Comparison of ENCODE assay signal across 19 mouse cellular contexts in the genomic region with DNA sequence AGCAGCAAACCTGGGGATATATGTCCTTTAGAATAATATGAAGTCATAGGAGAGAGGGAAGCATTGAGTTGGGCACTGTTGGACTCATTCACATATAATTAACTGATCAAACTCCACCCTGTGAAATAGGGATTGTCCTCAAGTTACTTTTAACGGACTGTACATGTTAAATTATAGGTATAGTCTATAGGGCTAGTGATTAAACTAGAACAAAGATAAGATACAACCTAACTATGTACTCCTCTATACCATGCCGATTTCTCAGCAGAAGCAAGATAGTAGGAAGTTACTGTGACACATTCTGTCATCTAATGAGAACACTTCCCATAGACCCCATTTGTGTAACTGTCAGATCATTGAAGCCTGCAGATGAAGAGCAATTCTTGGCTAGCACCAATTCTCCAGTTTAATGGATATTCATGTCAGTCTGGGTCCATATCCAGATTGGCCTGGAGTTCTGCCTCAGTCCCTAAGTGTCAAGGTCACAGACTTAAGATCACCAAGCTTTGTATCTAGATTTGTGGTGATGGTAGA. TPM values are rescaled to one million over a fixed set of nuclear protein-coding genes. Genes with fewer than 3 reads are reported as not detected.
DNase-seq lines count a peak whose midpoint lies in the region; ATAC-seq and TF ChIP-seq lines count a peak whose summit lies in the region.
"Had no signal": no experiment of that assay in that cellular context is flagged by ENCODE, and none has a peak within 500 bp of the region (broad histone marks: within the 10 kb centered on the region; RNA-seq: fewer than 3 reads in every experiment).

No protein-coding gene starts in this region.

- H3ac ChIP-seq in C2C12 (ENCODE audit: control insufficient read depth, insufficient read length, low read depth), result no peak overlapping the region

- TF ChIP-seq RAD21 in MEL (IDR thresholded peaks at IDR 0.05; ENCODE audit: low read depth, low read length), result no peak

- WGBS in liver, postnatal 0 days (ENCODE audit: insufficient replicate concordance), result 58% methylated on average over 2 of the region's 2 CpGs
- 21% methylated on average over 2 of the region's 2 CpGs for WGBS in small intestine, adult 2 months
- 88% methylated on average over 2 of the region's 2 CpGs for WGBS in embryonic facial prominence, embryonic 10.5 days

- H3K27ac ChIP-seq in liver, postnatal 0 days (ENCODE audit: low read depth), result no peak overlapping the region
- H3K27ac ChIP-seq in MEL (ENCODE audit: control insufficient read depth, low read depth, low read length), result peak overlapping the region; percentile 41
- peak overlapping the region; percentile 89 for H3K27ac ChIP-seq in small intestine, adult 2 months (ENCODE audit: insufficient read depth, low read depth, low read length)
- H3K27ac ChIP-seq in embryonic facial prominence, embryonic 10.5 days (replicated peaks), result no peak overlapping the region
- H3K27ac ChIP-seq: forebrain, embryonic 13.5 days; heart, embryonic 13.5 days; hindbrain, embryonic 15.5 days had no signal

- H3K27me3 ChIP-seq in liver, postnatal 0 days (ENCODE audit: insufficient read depth, low read length), result peaks cover 65% of the 10 kb centered on the region
- H3K27me3 ChIP-seq in C2C12 (ENCODE audit: control insufficient read depth, insufficient read depth, insufficient read length) (no peaks in the 10 kb centered on the region), MEL (ENCODE audit: control insufficient read depth in 1 of 2, insufficient read depth in 2 of 2, low read length in 2 of 2) (no peaks in the 10 kb centered on the region)
- no peaks in the 10 kb centered on the region for H3K27me3 ChIP-seq in small intestine, adult 2 months (ENCODE audit: control insufficient read depth, insufficient read depth, low read length)
- H3K27me3 ChIP-seq in embryonic facial prominence, embryonic 10.5 days (replicated peaks; ENCODE audit: low read depth, poor library complexity, severe bottlenecking), result no peaks in the 10 kb centered on the region
- H3K27me3 ChIP-seq: forebrain, embryonic 13.5 days; heart, embryonic 13.5 days; hindbrain, embryonic 15.5 days; Patski had no signal

- no peak overlapping the region for H3K9ac ChIP-seq in liver, postnatal 0 days (replicated peaks)
- H3K9ac ChIP-seq in MEL (ENCODE audit: control insufficient read depth, low read depth, low read length, poor library complexity, severe bottlenecking), result no peak overlapping the region
- H3K9ac ChIP-seq: forebrain, embryonic 13.5 days; forebrain, postnatal 0 days; hindbrain, embryonic 15.5 days had no signal

- TF ChIP-seq CTCF in liver, postnatal 0 days (IDR thresholded peaks at IDR 0.05; ENCODE audit: low read depth), result no peak
- no peak for TF ChIP-seq CTCF in C2C12 (IDR thresholded peaks at IDR 0.05; ENCODE audit: control insufficient read depth, insufficient read depth, insufficient read length)
- no peak for TF ChIP-seq CTCF in MEL (IDR thresholded peaks at IDR 0.05 in 2 of 3, conservative IDR thresholded peaks at IDR 0.05 in 1 of 3; ENCODE audit: control insufficient read depth in 1 of 3, insufficient read depth in 1 of 3, low read depth in 2 of 3, low read length in 3 of 3, poor library complexity in 1 of 3, severe bottlenecking in 1 of 3)
- no peak for TF ChIP-seq CTCF in small intestine, adult 2 months (IDR thresholded peaks at IDR 0.05; ENCODE audit: extremely low read depth, insufficient read length, insufficient replicate concordance, low read depth, low read length)

- H3K36me3 ChIP-seq in liver, postnatal 0 days (replicated peaks; ENCODE audit: insufficient read depth, low read length), result peaks cover 3% of the 10 kb centered on the region; the same call in 1 of the 2 replicates
- H3K36me3 ChIP-seq in C2C12 (ENCODE audit: control insufficient read depth, insufficient read depth) (peaks cover 37% of the 10 kb centered on the region), MEL (ENCODE audit: control insufficient read depth in 1 of 2, insufficient read depth in 2 of 2, low read length in 2 of 2) (peaks cover 0 to 43% of the 10 kb centered on the region in 2 experiments; a peak in 3 of 4 replicates)
- H3K36me3 ChIP-seq in small intestine, adult 2 months (ENCODE audit: control insufficient read depth, insufficient read depth, low read length), result peaks cover 13% of the 10 kb centered on the region
- H3K36me3 ChIP-seq in embryonic facial prominence, embryonic 10.5 days (replicated peaks), result peaks cover 32% of the 10 kb centered on the region

- H3K4me3 ChIP-seq in liver, postnatal 0 days (ENCODE audit: low read depth, low read length), result no peak overlapping the region
- H3K4me3 ChIP-seq in C2C12 (ENCODE audit: insufficient read depth, poor library complexity, severe bottlenecking), result peak overlapping the region; percentile 38
- H3K4me3 ChIP-seq in MEL (ENCODE audit: control insufficient read depth in 1 of 2, insufficient read depth in 1 of 2, low read depth in 2 of 2, low read length in 2 of 2), result peak overlapping the region in 1 of 2 experiments; percentile 73; a peak in 2 of 4 replicates
- H3K4me3 ChIP-seq in small intestine, adult 2 months (ENCODE audit: low read depth, low read length), result no peak overlapping the region
- H3K4me3 ChIP-seq in embryonic facial prominence, embryonic 10.5 days, result no peak overlapping the region
- H3K4me3 ChIP-seq: forebrain, embryonic 13.5 days had no signal

- ATAC-seq in liver, postnatal 0 days, result no peak
- ATAC-seq: activated CD4-positive, CD25-positive, alpha-beta regulatory T cell, adult 4 months; CD4-positive, CD25-positive, alpha-beta regulatory T cell, adult 4 months; forebrain, embryonic 13.5 days; forebrain, postnatal 0 days; Patski had no signal

- 0 out of 2 replicates have a peak overlapping the region, but pooled peaks have one; percentile 68 for H3K4me2 ChIP-seq in liver, postnatal 0 days (ENCODE audit: low read depth, low read length)
- H3K4me2 ChIP-seq: forebrain, embryonic 13.5 days had no signal

- peaks cover 42% of the 10 kb centered on the region for H3K79me3 ChIP-seq in C2C12 (ENCODE audit: low read depth)

- peaks cover 59% of the 10 kb centered on the region for H3K79me2 ChIP-seq in C2C12 (ENCODE audit: control insufficient read depth, insufficient read depth)
- H3K79me2 ChIP-seq in MEL (ENCODE audit: control insufficient read depth, insufficient read depth, low read length, poor library complexity), result peaks cover 33% of the 10 kb centered on the region

- H3K4me1 ChIP-seq in liver, postnatal 0 days (ENCODE audit: insufficient read depth), result peaks cover 10% of the 10 kb centered on the region
- peaks cover 16 to 30% of the 10 kb centered on the region in 2 experiments for H3K4me1 ChIP-seq in MEL (ENCODE audit: control insufficient read depth in 1 of 2, insufficient read depth in 2 of 2, low read length in 2 of 2)
- peaks cover 18% of the 10 kb centered on the region; the same call in 1 of the 2 replicates for H3K4me1 ChIP-seq in small intestine, adult 2 months (ENCODE audit: control insufficient read depth, insufficient read depth, insufficient read length, low read length)
- H3K4me1 ChIP-seq in embryonic facial prominence, embryonic 10.5 days, result peaks cover 24% of the 10 kb centered on the region

- no peaks in the 10 kb centered on the region for H3K9me3 ChIP-seq in liver, postnatal 0 days (ENCODE audit: low read length)
- no peaks in the 10 kb centered on the region for H3K9me3 ChIP-seq in MEL (replicated peaks; ENCODE audit: insufficient read depth, low read length)
- H3K9me3 ChIP-seq in embryonic facial prominence, embryonic 10.5 days, result no peaks in the 10 kb centered on the region
- H3K9me3 ChIP-seq: forebrain, embryonic 13.5 days; heart, embryonic 13.5 days; hindbrain, embryonic 15.5 days had no signal

- DNase-seq in liver, postnatal 0 days, result no peak
- DNase-seq in liver, result no peak
- DNase-seq in MEL (ENCODE audit: low read depth, low spot score), result peak; percentile 62
- DNase-seq in embryonic facial prominence, embryonic 10.5 days (ENCODE audit: low spot score), result no peak
- DNase-seq: adrenal gland, postnatal 14 days; cerebellum, adult 18-20 months; cerebellum, adult 9-11 months; cerebellum, postnatal 36 days; forebrain, postnatal 0 days; gastrocnemius, postnatal 36 days; heart, postnatal 36 days had no signal

- TF ChIP-seq EP300 in liver, postnatal 0 days (IDR thresholded peaks at IDR 0.05; ENCODE audit: low read depth), result no peak
- peak; percentile 56 to 57; a peak in 2 of 4 replicates for TF ChIP-seq EP300 in MEL (IDR thresholded peaks at IDR 0.05; ENCODE audit: low read depth in 1 of 2, low read length in 2 of 2)

- TF ChIP-seq POLR2A in MEL (IDR thresholded peaks at IDR 0.05; ENCODE audit: control insufficient read depth in 1 of 2, insufficient read depth in 1 of 2, low read depth in 1 of 2, low read length in 2 of 2, poor library complexity in 1 of 2), result no peak
- no peak for TF ChIP-seq POLR2A in small intestine, adult 2 months (IDR thresholded peaks at IDR 0.05; ENCODE audit: low read depth, low read length)

RNA-seq across cellular contexts. Expression of a gene that starts 1.7 kb away (rescaled TPM):
- 108 and 117 TPM in 2 replicates for polyA plus RNA-seq in liver, postnatal 0 days (2015; fragmentation: Nextera tagmentation; extraction: Ambion mirVana)
- polyA plus RNA-seq in C2C12 (2012; fragmentation: generic; extraction: Trizol), result 4,379 TPM
- 710 and 1,836 TPM in 2 replicates for total RNA-seq in MEL (2012; rRNA removed)
- polyA plus RNA-seq in MEL (2012; ENCODE audit: insufficient read depth in 1 of 2, insufficient read length in 2 of 2, low read depth in 1 of 2, low replicate concordance in 2 of 2, missing spikeins in 1 of 2), result 1,000 to 10,000 TPM in 1 of 2 experiments, 10 to 100 TPM in 1; 71.6 to 2,746 TPM
- polyA plus RNA-seq in small intestine, adult 2 months (2012; rRNA removed), result 513 and 1,082 TPM in 2 replicates
- 2,716 and 3,081 TPM in 2 replicates for polyA plus RNA-seq in embryonic facial prominence, embryonic 10.5 days (2016; fragmentation: Nextera tagmentation; extraction: Ambion mirVana)

RNA-seq across cellular contexts. Expression of a gene that starts 25.4 kb away (rescaled TPM):
- polyA plus RNA-seq in liver, postnatal 0 days (2015; fragmentation: Nextera tagmentation; extraction: Ambion mirVana), result 0.21 and 0.22 TPM in 2 replicates
- 1.8 TPM for polyA plus RNA-seq in C2C12 (2012; fragmentation: generic; extraction: Trizol)
- total RNA-seq in MEL (2012; rRNA removed), result not detected in 2 replicates
- under 1 TPM in 1 of 2 experiments, not detected in 1; 0.04 TPM for polyA plus RNA-seq in MEL (2012; ENCODE audit: insufficient read depth in 1 of 2, insufficient read length in 2 of 2, low read depth in 1 of 2, low replicate concordance in 2 of 2, missing spikeins in 1 of 2)
- polyA plus RNA-seq in small intestine, adult 2 months (2012; rRNA removed), result 4.6 and 6.4 TPM in 2 replicates
- polyA plus RNA-seq in embryonic facial prominence, embryonic 10.5 days (2016; fragmentation: Nextera tagmentation; extraction: Ambion mirVana), result 0.24 and 0.64 TPM in 2 replicates
- total RNA-seq: heart, postnatal 36 days had no signal
- polyA plus RNA-seq: activated CD4-positive, CD25-positive, alpha-beta regulatory T cell, adult 4 months; CD4-positive, CD25-positive, alpha-beta regulatory T cell, adult 4 months had no signal

RNA-seq across cellular contexts. Expression of a gene that starts 37.4 kb away (rescaled TPM):
- 3.0 and 3.5 TPM in 2 replicates for polyA plus RNA-seq in liver, postnatal 0 days (2015; fragmentation: Nextera tagmentation; extraction: Ambion mirVana)
- polyA plus RNA-seq in C2C12 (2012; fragmentation: generic; extraction: Trizol) (6.0 TPM), MEL (2012; ENCODE audit: insufficient read depth in 1 of 2, insufficient read length in 2 of 2, low read depth in 1 of 2, low replicate concordance in 2 of 2, missing spikeins in 1 of 2) (10 to 100 TPM in 1 of 2 experiments, not detected in 1; 13.8 TPM)
- 5.9 and 6.4 TPM in 2 replicates for total RNA-seq in MEL (2012; rRNA removed)
- 5.7 and 12.1 TPM in 2 replicates for polyA plus RNA-seq in small intestine, adult 2 months (2012; rRNA removed)
- 37.7 and 40.8 TPM in 2 replicates for polyA plus RNA-seq in embryonic facial prominence, embryonic 10.5 days (2016; fragmentation: Nextera tagmentation; extraction: Ambion mirVana)

Comparison
In these comparisons a context has a peak if more than half of its experiments do, and no peak if none do; other contexts are left out.
1. H3K27ac ChIP-seq: peak in MEL (single experiment) and small intestine, adult 2 months (single experiment); none in liver, postnatal 0 days (single experiment) and embryonic facial prominence, embryonic 10.5 days (single experiment).